Mouse (Mus musculus) megakaryocyte, embryonic 14.5 days (primary cell): Measurements from ENCODE around the gene Gtpbp8. TPM values are rescaled to one million over a fixed set of nuclear protein-coding genes. Genes with fewer than 3 reads are reported as not detected.

Source experiments
- H3K27me3 ChIP-seq: replicated peaks from 2 replicates; pipeline ENCODE3; 2012; ENCODE audit warnings: inconsistent platforms
- H3K36me3 ChIP-seq: replicated peaks from 2 replicates; pipeline ENCODE3; 2012; ENCODE audit warnings: low read length, inconsistent platforms, mixed read lengths
- H3K4me1 ChIP-seq: 2 replicates; pipeline ENCODE4 v1.6.1; 2012; ENCODE audit warnings: inconsistent platforms
- H3K4me3 ChIP-seq: replicated peaks from 2 replicates; pipeline ENCODE3; 2012; ENCODE audit warnings: moderate library complexity, mild to moderate bottlenecking, inconsistent platforms
- H3K9me3 ChIP-seq: 2 replicates; pipeline ENCODE4 v1.6.1; 2012; ENCODE audit warnings: inconsistent platforms
- FLI1 ChIP-seq: IDR thresholded peaks from 2 replicates; pipeline ENCODE4 v1.6.1; 2012; ENCODE audit warnings: low read length, inconsistent platforms, mixed read lengths
- GATA1 ChIP-seq: IDR thresholded peaks from 3 replicates; pipeline ENCODE4 v1.6.1; 2012; ENCODE audit warnings: mixed read lengths, low read length, inconsistent platforms, borderline replicate concordance
- polyA plus RNA-seq: library from polyadenylated mRNA; stranded (reverse); fragments of >175 nt; gene quantifications from 2 replicates; pipeline ENCODE4 v1.2.3, GENCODE M21; 2012; ENCODE audit warnings: low replicate concordance; ENCODE audit not compliant: insufficient read depth

The Gtpbp8 gene
- polyA plus RNA-seq, 1 experiment = 22.7 TPM

DNA sequence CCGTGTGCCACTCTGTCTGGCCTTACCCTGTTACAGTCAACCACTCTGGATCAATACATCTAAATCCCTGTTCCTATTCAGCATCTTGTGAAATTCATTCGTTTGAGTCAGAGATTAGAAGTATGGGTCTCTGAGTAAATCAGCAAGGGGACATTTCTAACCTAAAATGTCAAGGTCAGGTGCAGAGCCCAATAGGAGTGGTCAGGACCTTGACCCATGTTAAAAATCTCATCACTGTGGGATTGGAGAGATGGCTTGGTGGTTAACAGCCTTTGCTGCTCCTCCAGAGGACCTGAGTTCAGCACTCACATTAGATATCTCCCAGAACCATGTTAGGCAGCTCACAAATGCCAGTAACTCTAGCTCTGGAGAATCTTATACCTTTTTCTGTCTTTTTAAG, 55.7 kb downstream of the Gtpbp8 start:
- Histone ChIP-seq H3K36me3 (no peaks in the 10 kb centered on the region), H3K4me3 (no peak overlapping the region), H3K9me3 (no peaks in the 10 kb centered on the region), H3K27me3 (peaks cover 23% of the 10 kb centered on the region), H3K4me1 (peaks cover 16% of the 10 kb centered on the region)
- TF ChIP-seq GATA1 (no peak), FLI1 (no peak)

DNA sequence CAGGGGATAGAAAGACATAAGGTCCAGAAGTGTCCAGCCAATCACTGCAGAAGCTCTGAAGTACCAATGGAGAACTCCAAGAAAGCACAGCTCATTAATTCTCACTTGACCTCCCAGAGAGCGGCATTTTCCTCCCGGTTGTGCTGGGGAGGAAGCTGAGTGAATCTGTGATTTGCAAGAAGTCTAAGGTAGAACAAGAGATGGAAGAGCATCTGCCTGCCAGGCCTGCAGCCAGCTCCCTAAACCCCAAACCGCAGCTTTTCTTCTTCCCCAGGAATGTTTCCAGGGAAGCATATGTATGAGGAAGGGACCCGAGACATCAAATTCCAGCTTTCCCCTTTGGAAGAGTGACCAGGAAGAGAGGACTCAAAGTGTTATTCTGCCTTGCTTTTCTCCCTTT, 57.7 kb downstream of the Gtpbp8 start:
- Histone ChIP-seq H3K4me1 (peaks cover 16% of the 10 kb centered on the region), H3K27me3 (peaks cover 22% of the 10 kb centered on the region), H3K9me3 (no peaks in the 10 kb centered on the region), H3K4me3 (no peak overlapping the region), H3K36me3 (no peaks in the 10 kb centered on the region)
- TF ChIP-seq FLI1 (no peak), GATA1 (no peak)

DNA sequence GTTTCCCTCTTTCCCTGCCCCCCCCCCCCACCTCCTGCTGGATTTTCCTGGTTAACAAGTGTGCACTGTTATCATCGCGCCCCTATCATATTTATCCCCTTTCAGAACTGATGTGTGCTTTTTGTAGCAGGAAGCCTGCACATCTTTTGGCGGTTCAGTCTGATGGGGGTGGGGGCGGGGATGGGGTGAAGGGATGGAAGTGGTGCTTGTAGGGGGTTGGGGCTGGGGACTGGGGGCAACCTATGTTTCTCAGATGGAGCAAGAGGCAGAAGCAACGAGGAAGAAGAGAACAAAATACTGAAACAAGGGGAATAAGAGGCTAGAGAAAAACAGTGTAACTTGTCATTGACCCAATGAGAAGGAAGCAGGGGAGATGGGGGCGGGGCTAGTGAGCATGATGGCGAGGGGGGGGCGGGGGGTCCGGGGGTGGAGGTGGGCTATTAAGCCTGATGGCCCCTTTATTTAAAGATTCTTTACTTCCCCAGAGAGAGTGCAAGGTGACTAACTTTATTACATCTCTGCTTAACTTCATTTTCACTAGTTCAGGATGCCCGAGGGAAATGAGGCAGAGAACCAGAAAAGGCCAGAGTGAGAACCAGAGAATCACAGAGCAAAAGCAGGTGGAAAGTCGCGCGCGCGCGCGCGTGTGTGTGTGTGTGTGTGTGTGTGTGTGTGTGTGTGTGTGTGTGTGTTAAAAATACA, 58.3 kb downstream of the Gtpbp8 start:
- Histone ChIP-seq H3K4me1 (peaks cover 16% of the 10 kb centered on the region), H3K36me3 (no peaks in the 10 kb centered on the region), H3K9me3 (peaks cover under 1% of the 10 kb centered on the region), H3K27me3 (peaks cover 22% of the 10 kb centered on the region), H3K4me3 (peak overlapping the region; percentile 46)
- no peak for TF ChIP-seq FLI1
- no peak for TF ChIP-seq GATA1

DNA sequence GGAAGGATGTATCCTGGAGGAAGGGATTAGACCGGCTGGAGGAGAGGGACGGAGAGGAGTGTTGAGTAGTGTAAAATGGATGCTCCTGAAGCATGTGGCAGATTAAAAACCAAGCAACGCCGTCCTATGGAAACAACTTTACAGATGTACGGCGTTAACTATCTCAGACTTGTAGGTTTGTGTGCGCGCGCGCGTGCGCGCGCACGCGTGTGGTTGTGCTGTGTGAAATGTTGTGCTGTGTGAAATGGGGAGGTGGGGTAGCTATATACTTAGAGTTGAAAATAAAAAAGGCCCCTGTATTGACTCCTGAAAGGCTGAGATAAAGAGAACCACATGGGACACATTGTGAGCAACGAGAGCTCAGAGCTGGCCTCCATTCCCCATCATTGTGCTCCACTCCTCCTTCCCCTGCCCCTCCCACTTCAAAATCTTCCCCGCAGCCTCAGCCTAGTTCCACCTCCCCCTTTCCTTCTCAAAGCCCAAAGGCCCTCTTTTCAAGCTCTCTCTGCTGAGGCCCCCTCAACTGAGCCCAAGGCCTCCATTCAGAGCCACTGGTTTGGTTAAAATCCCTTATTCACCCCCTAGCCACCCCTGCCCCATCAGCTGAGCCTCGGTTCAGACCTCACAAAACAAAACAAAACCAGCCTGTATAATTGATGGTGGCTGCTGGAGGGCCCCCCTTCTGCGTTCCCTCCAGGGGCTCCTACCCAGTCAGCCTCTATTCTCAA, 59.0 kb downstream of the Gtpbp8 start:
- H3K4me3 ChIP-seq = peak overlapping the region; percentile 38
- H3K9me3 ChIP-seq = peaks cover 8% of the 10 kb centered on the region
- H3K36me3 ChIP-seq = no peaks in the 10 kb centered on the region
- peaks cover 15% of the 10 kb centered on the region for H3K4me1 ChIP-seq
- peaks cover 22% of the 10 kb centered on the region for H3K27me3 ChIP-seq
- no peak for TF ChIP-seq FLI1
- no peak for TF ChIP-seq GATA1

Other genes with a start within 250 kb of the Gtpbp8 start
- gene Boc, start 187.5 kb downstream of the Gtpbp8 start, polyA plus RNA-seq = not detected in 2 replicates
- gene Nepro, start 22.1 kb downstream of the Gtpbp8 start, polyA plus RNA-seq = 0.81 and 1.7 TPM in 2 replicates
- gene Cd200r1, start 19.4 kb upstream of the Gtpbp8 start, polyA plus RNA-seq = 4.1 TPM in 1 of 2 replicates, not detected in the other
- not detected in 2 replicates for gene Cd200r4, start 65.4 kb upstream of the Gtpbp8 start, polyA plus RNA-seq
- gene Cd200r2, start 120.7 kb upstream of the Gtpbp8 start, polyA plus RNA-seq = not detected in 2 replicates
- 0.02 TPM in 1 of 2 replicates, not detected in the other for gene Cd200r3, start 197.3 kb upstream of the Gtpbp8 start, polyA plus RNA-seq